Mouse (Mus musculus) ES-Bruce4 (cell line): Measurements from ENCODE around the gene Fibcd1.

Experiments used
- CTCF ChIP-seq: IDR thresholded peaks from one replicate; pipeline ENCODE4 v1.8.1; 2011; ENCODE audit warnings: low read depth, low read length
- EP300 ChIP-seq: IDR thresholded peaks from 2 replicates; pipeline ENCODE4 v1.6.1; 2011; ENCODE audit warnings: low read depth, low read length; ENCODE audit not compliant: insufficient read depth
- POLR2A ChIP-seq: IDR thresholded peaks from one replicate; pipeline ENCODE4 v1.8.1; 2011; ENCODE audit warnings: low read length; ENCODE audit not compliant: insufficient read depth

DNA sequence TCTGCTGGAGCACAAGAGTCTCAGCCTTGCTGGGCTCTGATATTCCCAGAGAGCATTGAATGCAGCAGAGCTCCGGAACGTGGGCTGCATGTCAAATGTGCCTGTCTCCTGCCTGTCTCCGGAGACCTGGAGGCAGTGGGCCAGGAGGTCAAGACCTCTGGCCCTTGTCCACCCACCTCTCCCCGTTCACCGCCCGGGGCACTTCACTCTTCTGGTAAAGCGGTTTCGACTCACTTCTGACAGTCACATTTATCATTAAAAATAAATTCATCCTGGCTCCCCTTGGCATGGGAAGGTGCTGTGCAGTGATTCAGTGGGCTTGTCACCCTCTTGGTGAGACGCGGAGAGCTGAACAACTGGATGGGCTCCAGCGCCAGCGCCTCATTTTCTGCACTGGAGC, 4.3 kb upstream of the Fibcd1 start:
- TF ChIP-seq POLR2A (no peak), CTCF (no peak), EP300 (no peak)
